Mouse (Mus musculus): ENCODE measurements around the gene Sec16b.
A peak's percentile ranks its signal among the peaks of the same experiment; 100 is the strongest.

The Sec16b gene

GRCm38 (mm10) chr1:157506522-157506921 lies at the start of gene Sec16b:
Gene Sec16b (plus strand): TSS chr1:157506728.
- DNase-seq = no peak

- no peak for DNase-seq
Observed at GRCm38 (mm10) chr1:157457789-157458188, 48.7 kb upstream of the Sec16b start.

- peak; percentile 16 for DNase-seq
Observed at GRCm38 (mm10) chr1:157458421-157459208, 47.9 kb upstream of the Sec16b start, which contains the start of gene Cryzl2. Gene Cryzl2 (plus strand): TSS chr1:157458577.

- no peak for DNase-seq
Observed at GRCm38 (mm10) chr1:157459904-157460303, 46.6 kb upstream of the Sec16b start.

DNA sequence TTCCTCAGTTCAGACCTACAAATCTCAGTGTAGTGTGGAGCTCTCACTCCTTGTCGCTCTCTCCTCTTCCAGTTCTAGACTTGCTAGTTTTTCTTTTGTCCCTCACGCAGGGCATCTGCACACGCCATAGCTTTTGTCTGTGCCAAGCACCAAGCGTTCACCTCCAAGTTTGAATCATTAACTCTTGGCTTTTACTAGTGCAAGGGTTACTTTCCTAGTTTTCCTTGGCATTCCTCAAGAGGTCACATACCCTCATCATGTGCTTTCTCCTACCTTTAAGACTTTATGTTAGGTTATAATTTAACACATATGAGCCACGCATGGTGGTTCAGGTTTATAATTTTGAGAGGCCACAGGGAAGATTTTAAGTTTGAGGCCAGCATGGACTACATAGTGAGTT lies 45.3 kb upstream of the Sec16b start:
- DNase-seq = no peak

DNA sequence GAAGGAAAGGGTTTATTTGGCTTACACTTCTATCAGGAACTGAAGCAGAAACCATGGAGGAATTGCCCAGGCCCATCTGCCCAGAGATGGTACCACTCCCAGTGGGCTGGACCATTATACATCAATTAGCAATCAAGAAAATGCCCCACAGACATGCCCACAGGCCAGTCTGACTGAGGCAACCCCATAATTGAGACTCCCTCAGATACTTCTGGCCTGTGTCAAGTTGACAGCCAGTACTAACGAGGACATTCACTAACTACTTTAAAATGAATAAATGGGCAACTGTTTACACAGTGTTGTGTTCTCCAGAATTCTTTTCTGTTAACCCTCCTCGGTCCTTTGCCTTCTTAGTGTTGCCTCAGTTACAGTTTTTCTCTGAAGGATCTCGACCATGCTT lies 44.2 kb upstream of the Sec16b start:
- DNase-seq = no peak

DNA sequence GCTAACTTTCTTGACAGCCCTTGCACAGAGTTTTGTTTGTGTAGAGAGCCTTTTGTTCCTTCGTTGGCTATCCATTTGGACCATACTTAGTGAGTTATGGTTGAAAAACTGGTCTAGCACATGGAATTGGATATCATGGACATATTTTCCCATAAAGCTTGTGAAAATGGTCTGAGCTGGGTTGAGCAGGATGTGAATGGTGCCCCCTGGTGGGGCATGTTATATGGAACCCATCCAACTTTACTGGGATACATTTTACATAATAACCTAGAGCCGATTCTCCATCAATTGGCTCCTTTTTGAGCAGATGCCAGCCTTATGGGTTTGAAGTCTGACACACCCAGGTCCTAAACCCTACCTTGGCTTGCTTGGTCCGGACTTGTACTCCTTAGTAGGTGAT lies 41.3 kb upstream of the Sec16b start:
- DNase-seq = peak; percentile 7

GRCm38 (mm10) chr1:157467866-157468265 lies 38.7 kb upstream of the Sec16b start:
- DNase-seq = no peak

DNA sequence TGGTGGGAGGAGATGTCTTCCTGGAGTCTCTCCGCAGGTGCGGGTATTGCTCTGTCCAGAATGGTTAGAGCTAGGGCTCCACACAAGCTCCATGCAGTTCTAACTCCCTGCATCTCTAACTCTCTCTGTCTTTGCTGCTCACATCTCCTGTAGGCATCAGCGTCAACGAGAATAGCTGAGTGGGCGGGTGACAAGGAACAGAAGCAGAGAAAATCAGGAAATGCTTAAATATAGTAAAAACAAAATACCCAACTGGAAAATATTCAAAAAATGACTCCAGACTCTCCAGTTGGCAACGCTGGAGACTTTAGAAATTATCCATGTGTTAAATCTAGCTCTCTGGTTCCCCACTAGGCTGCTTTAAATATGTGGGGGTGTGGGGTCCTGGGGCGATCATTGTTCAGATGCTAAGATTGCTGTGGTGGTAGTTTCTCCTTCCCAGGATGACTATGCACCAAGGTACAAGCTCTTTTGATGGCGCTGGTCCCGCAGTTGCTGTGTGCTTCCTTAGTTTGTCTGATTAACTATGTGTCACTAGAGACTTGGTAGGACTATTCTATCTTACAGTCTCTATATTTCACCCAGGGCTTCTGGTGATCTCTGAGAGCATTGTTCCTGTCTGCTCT lies 35.7 kb upstream of the Sec16b start:
- DNase-seq = no peak

DNA sequence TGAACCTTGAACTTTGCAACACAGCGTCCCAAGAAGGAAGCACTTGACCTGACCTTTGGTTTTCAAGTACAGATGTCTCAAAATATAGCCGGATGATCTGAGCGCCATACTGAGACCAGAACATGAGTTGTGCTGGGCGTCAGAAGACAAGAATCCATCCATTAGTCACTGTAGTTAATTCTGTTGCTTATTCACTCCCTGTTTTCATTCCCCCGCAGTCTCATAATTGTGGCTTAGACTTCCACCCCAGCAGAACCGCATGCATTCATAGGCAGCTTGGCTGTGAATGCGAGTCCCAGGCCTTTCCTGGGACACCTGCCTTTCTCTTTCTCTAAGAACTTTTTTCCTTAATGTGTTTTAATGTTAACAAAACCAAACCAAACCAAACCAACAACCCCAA lies 33.8 kb upstream of the Sec16b start:
- no peak for DNase-seq

GRCm38 (mm10) chr1:157474865-157475264 lies 31.7 kb upstream of the Sec16b start:
- DNase-seq = no peak

- DNase-seq = no peak
Observed at GRCm38 (mm10) chr1:157476231-157476630, 30.3 kb upstream of the Sec16b start.

DNA sequence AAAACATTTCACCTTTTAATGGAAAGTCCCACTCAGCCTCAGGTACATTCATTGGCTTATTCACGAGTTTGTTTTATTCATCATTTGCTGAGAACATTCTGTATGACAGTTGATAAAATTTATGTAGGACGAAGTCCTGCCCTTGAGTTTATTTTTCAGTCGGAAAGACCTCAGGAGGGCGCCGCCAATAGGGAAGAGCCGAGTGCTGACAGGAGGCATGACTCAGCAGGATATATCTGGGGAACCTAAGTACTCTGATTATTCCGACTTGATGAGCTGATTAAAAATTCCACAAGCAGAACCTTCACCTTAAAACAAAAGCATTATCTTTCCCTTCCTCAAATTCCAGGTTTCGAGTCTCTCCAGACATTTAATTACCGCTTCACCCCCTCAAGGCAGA lies 26.4 kb upstream of the Sec16b start:
- DNase-seq = no peak

- DNase-seq = no peak
Observed at GRCm38 (mm10) chr1:157480901-157481300, 25.6 kb upstream of the Sec16b start.

GRCm38 (mm10) chr1:157481666-157482065 lies 24.9 kb upstream of the Sec16b start:
- DNase-seq = no peak

- DNase-seq = no peak
Observed at GRCm38 (mm10) chr1:157484161-157484560, 22.4 kb upstream of the Sec16b start.

GRCm38 (mm10) chr1:157500657-157501056 lies 5.9 kb upstream of the Sec16b start:
- DNase-seq = no peak

DNA sequence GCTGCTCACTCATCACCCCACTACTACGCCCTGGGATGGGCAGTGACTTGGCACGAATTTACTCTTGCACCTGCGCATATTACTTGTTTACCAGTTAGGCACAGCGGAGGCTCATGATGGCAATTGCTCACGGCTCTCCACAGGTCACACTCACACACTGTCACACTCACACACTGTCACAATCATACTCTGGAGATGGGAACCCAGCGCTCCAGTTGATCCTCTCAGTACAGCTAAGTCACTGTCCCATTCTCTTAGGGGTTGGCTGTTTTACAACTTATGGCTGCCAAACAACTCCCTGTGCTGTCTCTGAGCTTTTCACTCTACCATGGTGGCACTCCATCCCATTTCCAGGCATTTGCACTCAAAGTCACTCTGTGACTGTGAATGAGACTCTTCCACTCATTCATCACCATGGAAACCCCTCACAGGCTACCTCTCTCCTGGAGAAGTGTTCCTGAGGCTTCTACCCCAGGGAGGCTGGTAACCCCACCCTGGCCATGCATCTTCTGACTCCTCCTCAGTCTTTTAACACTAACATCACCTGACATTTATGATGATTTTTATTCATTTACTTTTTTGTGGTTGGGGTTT lies 5.1 kb upstream of the Sec16b start:
- DNase-seq = no peak

- no peak for DNase-seq
Observed at GRCm38 (mm10) chr1:157503071-157503470, 3.5 kb upstream of the Sec16b start.

DNA sequence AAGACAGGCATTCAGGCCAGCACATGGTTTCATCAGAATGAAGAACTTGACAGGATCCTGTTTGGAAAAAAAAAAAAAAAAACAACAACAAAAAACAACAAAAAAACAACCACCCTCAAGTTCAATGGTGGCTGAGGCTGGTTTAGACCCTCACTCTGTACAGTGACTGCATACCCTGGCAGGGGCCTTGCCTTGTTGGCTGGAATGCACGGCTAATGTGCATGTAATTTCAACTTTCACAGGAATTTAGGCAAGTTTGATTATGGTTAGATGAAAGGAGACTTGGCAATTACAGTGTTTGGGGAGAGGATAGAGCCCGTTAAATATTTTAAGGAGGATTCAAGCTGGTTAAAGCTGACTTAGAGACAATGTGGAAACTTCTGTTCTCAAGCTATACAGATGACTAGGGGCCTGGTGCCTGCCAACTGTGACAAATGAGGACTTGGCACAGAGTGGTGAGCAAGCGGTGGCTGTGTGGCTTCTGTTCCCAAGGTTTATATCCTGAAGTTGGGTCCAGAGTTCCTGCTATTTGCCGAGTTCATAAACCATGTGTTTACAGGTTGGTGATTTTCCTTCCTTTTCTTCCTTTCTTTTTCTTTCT lies 567 bp downstream of the Sec16b start:
- DNase-seq = no peak

DNA sequence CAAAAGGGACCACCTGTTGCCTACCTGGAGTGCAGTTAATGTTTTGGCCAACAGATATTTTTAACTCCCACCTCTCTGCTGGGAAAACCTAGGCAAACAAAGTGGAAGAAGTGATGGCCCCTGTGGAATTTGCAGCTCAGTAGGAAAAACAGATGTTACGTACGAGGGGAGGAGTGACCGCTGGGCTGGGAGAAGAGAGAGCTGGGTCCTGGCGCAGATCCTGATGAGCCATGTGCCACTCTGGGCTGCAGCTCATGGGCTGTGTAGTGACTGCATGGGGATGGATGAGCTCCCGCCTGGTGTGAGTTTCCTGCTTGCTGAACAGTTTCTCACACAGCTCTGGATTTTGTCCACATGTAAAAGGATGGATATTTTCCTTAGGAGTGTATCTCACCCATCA lies 1.3 kb downstream of the Sec16b start:
- DNase-seq = no peak

DNA sequence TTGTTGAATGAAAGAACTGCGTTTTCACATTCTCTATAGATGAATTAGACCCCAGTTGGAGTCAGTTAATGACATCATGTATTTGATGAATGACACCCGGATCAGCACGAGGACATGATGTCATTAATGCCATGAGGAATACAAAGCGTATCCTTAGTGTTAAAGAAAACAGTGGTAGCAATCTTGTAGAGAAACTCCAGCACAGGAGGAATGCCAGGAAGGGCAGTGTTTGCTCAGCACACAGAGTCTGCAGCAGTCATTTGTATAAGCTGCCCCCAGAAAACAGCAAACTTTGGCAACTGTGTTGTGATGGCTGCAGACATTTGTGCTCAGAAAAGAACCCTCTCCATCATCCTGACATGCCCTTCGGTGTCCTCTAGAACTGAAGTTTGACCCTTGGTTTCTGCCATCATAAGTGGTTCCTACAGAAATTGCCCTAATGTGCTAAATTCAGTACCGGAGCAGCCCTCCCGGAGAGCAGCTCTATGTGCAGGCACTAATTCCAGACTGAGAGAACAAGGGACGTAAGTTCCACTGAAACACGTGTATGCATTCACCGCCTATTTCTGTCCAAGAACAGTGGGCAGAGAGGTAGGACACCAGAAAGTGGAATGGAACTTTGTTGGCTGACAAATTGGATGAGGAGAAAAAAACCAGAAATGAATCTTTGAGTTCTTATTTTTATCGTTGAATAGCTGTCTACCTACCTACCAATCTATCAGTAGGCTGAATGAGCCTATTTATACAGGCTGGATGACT lies 6.3 kb downstream of the Sec16b start:
- DNase-seq = no peak

- DNase-seq = no peak
Observed at GRCm38 (mm10) chr1:157513559-157513958, 7.0 kb downstream of the Sec16b start.
